21 mouse cellular contexts compared by ENCODE assay signal in the genomic region with DNA sequence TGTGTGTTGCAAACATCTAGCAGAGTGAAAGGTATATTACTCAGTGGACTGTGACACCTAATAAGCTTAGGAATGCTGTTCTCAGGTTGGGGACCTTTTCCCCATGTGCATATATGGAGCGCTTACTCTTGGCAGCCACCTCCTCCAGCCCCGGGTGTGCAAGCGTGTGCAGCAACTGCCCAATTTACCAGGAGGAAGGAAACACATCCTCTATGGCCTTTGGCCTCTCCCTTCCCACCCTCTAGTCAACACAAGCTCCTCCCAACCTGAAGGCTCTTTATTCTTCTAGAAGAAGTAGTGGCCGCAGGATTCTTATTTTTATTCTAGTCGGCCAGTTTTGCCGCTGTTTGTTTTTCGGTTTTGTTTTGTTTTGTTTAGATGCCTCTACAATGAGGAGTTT.
DNase-seq lines count a peak whose midpoint lies in the region; ATAC-seq lines count a peak whose summit lies in the region.
"Had no signal": no experiment of that assay in that cellular context is flagged by ENCODE, and none has a peak within 500 bp of the region (broad histone marks: within the 10 kb centered on the region; RNA-seq: fewer than 3 reads in every experiment).

No protein-coding gene starts in this region.

- H3K36me3 ChIP-seq in heart, embryonic 15.5 days: no peaks in the 10 kb centered on the region
- no peaks in the 10 kb centered on the region for H3K36me3 ChIP-seq in heart, embryonic 10.5 days
- H3K36me3 ChIP-seq: forebrain, embryonic 10.5 days; limb, embryonic 10.5 days; midbrain, embryonic 15.5 days; neural tube, embryonic 15.5 days had no signal

- no peak overlapping the region for H3K4me3 ChIP-seq in heart, embryonic 15.5 days
- H3K4me3 ChIP-seq in heart, embryonic 10.5 days: no peak overlapping the region
- H3K4me3 ChIP-seq: forebrain, embryonic 10.5 days; limb, embryonic 10.5 days; midbrain, embryonic 15.5 days; myocyte; neural tube, embryonic 15.5 days had no signal

- H3K9ac ChIP-seq in heart, embryonic 15.5 days: no peak overlapping the region
- H3K9ac ChIP-seq: liver, postnatal 0 days; midbrain, embryonic 15.5 days; neural tube, embryonic 15.5 days had no signal

- no peak overlapping the region for H3K4me2 ChIP-seq in heart, embryonic 15.5 days
- H3K4me2 ChIP-seq: midbrain, embryonic 15.5 days; neural tube, embryonic 15.5 days had no signal

- H3K9me3 ChIP-seq in heart, embryonic 15.5 days (replicated peaks): no peaks in the 10 kb centered on the region
- no peaks in the 10 kb centered on the region for H3K9me3 ChIP-seq in heart, embryonic 10.5 days
- H3K9me3 ChIP-seq: forebrain, embryonic 10.5 days; limb, embryonic 10.5 days; midbrain, embryonic 15.5 days; neural tube, embryonic 15.5 days had no signal

- no peak for ATAC-seq in heart, embryonic 15.5 days (replicated peaks; ENCODE audit: insufficient number of reproducible peaks, insufficient read depth, low FRiP score, low read depth)
- ATAC-seq: liver, postnatal 0 days; midbrain, embryonic 15.5 days had no signal

- peak overlapping the region; percentile 21; the same call in 1 of the 2 replicates for H3K27ac ChIP-seq in heart, embryonic 15.5 days
- no peak overlapping the region for H3K27ac ChIP-seq in heart, embryonic 10.5 days
- H3K27ac ChIP-seq: forebrain, embryonic 10.5 days; limb, embryonic 10.5 days; midbrain, embryonic 15.5 days; neural tube, embryonic 15.5 days had no signal

- H3K27me3 ChIP-seq in heart, embryonic 15.5 days: no peaks in the 10 kb centered on the region
- no peaks in the 10 kb centered on the region for H3K27me3 ChIP-seq in heart, embryonic 10.5 days (ENCODE audit: insufficient read depth, poor library complexity, severe bottlenecking)
- H3K27me3 ChIP-seq: midbrain, embryonic 15.5 days; neural tube, embryonic 15.5 days had no signal

- peaks cover 10% of the 10 kb centered on the region; the same call in 1 of the 2 replicates for H3K4me1 ChIP-seq in heart, embryonic 15.5 days (replicated peaks)
- H3K4me1 ChIP-seq in heart, embryonic 10.5 days: peaks cover 29% of the 10 kb centered on the region
- H3K4me1 ChIP-seq: midbrain, embryonic 15.5 days had no signal

- peak; percentile 26 for DNase-seq in adrenal gland, adult 2 months
- DNase-seq in adrenal gland, postnatal 10 days: no peak
- DNase-seq in heart, embryonic 10.5 days (ENCODE audit: low spot score): no peak
- DNase-seq in kidney, postnatal 10 days: peak; percentile 33
- no peak for DNase-seq in kidney, adult 9 months
- DNase-seq in lung, postnatal 10 days: peak; percentile 39
- no peak for DNase-seq in neural tube, embryonic 10.5 days (ENCODE audit: extremely low spot score, low spot score)
- DNase-seq: adrenal gland, postnatal 25 days; cerebellum, adult 18-20 months; cerebellum, postnatal 25 days; embryo, embryonic 11 days; gastrocnemius, postnatal 14 days; liver, postnatal 0 days; spleen, adult 18-20 months; thymus, postnatal 25 days had no signal

- WGBS in heart, embryonic 15.5 days: 70% methylated on average over 7 of the region's 7 CpGs
- WGBS in heart, embryonic 10.5 days: 79% methylated on average over 7 of the region's 7 CpGs

Comparison
In these comparisons a context has a peak if more than half of its experiments do, and no peak if none do; other contexts are left out.
1. DNase-seq: peak in adrenal gland, adult 2 months (single experiment), kidney, postnatal 10 days (single experiment) and lung, postnatal 10 days (single experiment); none in adrenal gland, postnatal 10 days (single experiment), heart, embryonic 10.5 days (single experiment), kidney, adult 9 months (single experiment) and neural tube, embryonic 10.5 days (single experiment).